Mouse (Mus musculus): ENCODE data around the gene Rora. TPM values are rescaled to one million over a fixed set of nuclear protein-coding genes. Genes with fewer than 3 reads are reported as not detected.

The Rora gene
- polyA plus RNA-seq, 1 experiment from 2014 or later = 12.5 TPM

DNA sequence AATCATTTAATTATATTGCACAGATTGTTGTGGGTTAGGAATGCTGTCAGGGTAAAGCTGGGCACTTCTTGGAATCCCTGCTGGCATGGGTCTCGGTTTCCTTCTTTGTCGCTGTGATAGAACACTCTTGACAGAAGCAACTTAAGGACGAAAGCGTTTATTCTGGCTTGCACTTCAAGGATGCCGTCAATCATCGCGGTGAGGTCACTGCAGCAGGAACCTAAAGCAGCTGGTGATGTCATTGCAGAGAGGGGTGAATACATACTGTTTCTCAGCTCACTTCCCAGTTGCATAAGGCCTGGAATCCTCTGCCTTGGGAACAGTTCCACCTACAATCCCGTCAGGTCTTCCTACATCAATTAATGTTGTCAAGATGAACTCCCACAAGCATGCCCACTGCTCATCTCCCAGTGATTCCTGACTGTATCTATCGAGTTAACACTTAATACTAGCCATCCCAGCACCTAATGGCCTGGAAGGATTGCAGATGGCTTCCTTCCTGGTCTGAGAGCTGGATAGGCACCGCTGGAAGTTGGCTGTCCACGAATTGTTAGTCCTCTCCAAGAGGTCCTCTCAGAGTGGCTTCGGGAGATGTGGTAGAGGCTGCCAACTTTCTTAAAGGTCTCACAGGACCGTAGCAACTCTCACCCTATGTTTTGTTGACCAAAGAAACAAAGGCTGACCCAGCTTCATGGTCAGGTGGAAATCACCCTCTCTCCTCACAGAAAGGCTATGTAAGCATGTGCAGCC is 334.8 kb downstream of the Rora start:
- H3K4me3 ChIP-seq = no peak overlapping the region
- ATAC-seq (ENCODE audit: insufficient number of reproducible peaks, insufficient read depth, low FRiP score, low TSS enrichment) = no peak
- peaks cover 17% of the 10 kb centered on the region; the same call in 1 of the 2 replicates for H3K4me1 ChIP-seq
- 83% methylated on average over 13 of the region's 13 CpGs for WGBS
- H3K27me3 ChIP-seq = no peaks in the 10 kb centered on the region
- H3K9me3 ChIP-seq = no peaks in the 10 kb centered on the region
- H3K27ac ChIP-seq = no peak overlapping the region
- H3K9ac ChIP-seq = no peak overlapping the region
- H3K4me2 ChIP-seq (replicated peaks) = no peak overlapping the region
- H3K36me3 ChIP-seq = no peaks in the 10 kb centered on the region

GRCm38 (mm10) chr9:68989885-68990449 is 336.4 kb downstream of the Rora start:
- H3K4me3 ChIP-seq = no peak overlapping the region
- no peak overlapping the region for H3K9ac ChIP-seq
- no peaks in the 10 kb centered on the region for H3K27me3 ChIP-seq
- no peak for ATAC-seq (ENCODE audit: insufficient number of reproducible peaks, insufficient read depth, low FRiP score, low TSS enrichment)
- H3K36me3 ChIP-seq = no peaks in the 10 kb centered on the region
- 66% methylated on average over 7 of the region's 7 CpGs for WGBS
- H3K4me2 ChIP-seq (replicated peaks) = no peak overlapping the region
- H3K27ac ChIP-seq = no peak overlapping the region
- peaks cover 12% of the 10 kb centered on the region; the same call in 1 of the 2 replicates for H3K4me1 ChIP-seq
- no peaks in the 10 kb centered on the region for H3K9me3 ChIP-seq

DNA sequence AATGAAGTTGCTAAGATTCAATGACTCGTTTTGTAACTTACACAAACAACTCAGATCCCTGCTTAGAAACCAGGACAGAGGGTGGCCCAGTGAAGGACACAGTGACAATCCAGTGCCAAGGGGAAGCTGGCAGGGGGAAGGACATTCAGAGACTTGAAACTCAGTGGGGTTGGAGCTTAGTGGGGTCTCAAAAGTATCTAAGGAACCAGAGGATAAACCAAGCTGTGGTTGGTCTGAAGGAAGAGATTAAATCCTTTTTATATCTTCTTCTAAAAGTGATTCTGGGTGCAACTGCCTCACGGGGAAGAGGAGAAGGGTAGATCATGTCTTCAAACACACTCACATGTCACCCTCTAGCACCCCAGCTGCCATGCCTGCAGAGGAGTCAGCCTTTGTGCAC is 340.3 kb downstream of the Rora start:
- Histone ChIP-seq H3K27me3 (no peaks in the 10 kb centered on the region), H3K36me3 (no peaks in the 10 kb centered on the region), H3K4me2 (replicated peaks) (no peak overlapping the region), H3K4me1 (no peaks in the 10 kb centered on the region; the same call in 1 of the 2 replicates), H3K4me3 (no peak overlapping the region), H3K9me3 (0 out of 2 replicates have a peak, but pooled peaks cover 3% of the 10 kb centered on the region), H3K9ac (no peak overlapping the region), H3K27ac (no peak overlapping the region)
- 68% methylated on average over 2 of the region's 2 CpGs for WGBS
- no peak for ATAC-seq (ENCODE audit: insufficient number of reproducible peaks, insufficient read depth, low FRiP score, low TSS enrichment)

GRCm38 (mm10) chr9:68998961-68999360 is 345.4 kb downstream of the Rora start:
- Histone ChIP-seq H3K4me2 (replicated peaks) (no peak overlapping the region), H3K9ac (no peak overlapping the region), H3K9me3 (0 out of 2 replicates have a peak, but pooled peaks cover 3% of the 10 kb centered on the region), H3K4me3 (no peak overlapping the region), H3K4me1 (peaks cover 5% of the 10 kb centered on the region), H3K27me3 (no peaks in the 10 kb centered on the region), H3K27ac (no peak overlapping the region), H3K36me3 (no peaks in the 10 kb centered on the region)
- 54% methylated on average over 9 of the region's 9 CpGs for WGBS
- no peak for ATAC-seq (ENCODE audit: insufficient number of reproducible peaks, insufficient read depth, low FRiP score, low TSS enrichment)

DNA sequence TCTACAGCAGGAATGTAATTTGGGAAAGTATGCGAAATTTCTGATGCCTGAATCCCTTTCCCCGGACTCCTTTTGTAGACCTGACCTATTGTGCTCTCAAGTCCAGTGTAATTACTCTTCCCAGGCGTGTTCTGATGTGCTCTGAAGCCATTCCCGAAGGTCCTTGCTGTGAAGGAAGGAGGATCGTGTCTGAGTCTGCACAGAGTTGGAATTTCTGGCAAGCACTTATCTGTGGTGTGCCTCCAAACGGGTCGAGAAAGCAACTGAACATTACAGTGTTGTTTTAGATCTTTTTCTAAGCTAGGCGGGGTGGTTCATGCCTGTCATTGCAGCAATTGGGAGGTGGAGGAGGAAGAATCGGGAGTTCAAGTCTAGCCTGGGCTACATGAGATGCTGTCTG is 350.9 kb downstream of the Rora start:
- 76% methylated on average over 9 of the region's 9 CpGs for WGBS
- no peak overlapping the region for H3K4me2 ChIP-seq (replicated peaks)
- H3K4me1 ChIP-seq = peaks cover 2% of the 10 kb centered on the region
- H3K9ac ChIP-seq = no peak overlapping the region
- H3K27ac ChIP-seq = no peak overlapping the region
- H3K9me3 ChIP-seq = no peaks in the 10 kb centered on the region
- no peak overlapping the region for H3K4me3 ChIP-seq
- H3K36me3 ChIP-seq = no peaks in the 10 kb centered on the region
- no peak for ATAC-seq (ENCODE audit: insufficient number of reproducible peaks, insufficient read depth, low FRiP score, low TSS enrichment)
- no peaks in the 10 kb centered on the region for H3K27me3 ChIP-seq

DNA sequence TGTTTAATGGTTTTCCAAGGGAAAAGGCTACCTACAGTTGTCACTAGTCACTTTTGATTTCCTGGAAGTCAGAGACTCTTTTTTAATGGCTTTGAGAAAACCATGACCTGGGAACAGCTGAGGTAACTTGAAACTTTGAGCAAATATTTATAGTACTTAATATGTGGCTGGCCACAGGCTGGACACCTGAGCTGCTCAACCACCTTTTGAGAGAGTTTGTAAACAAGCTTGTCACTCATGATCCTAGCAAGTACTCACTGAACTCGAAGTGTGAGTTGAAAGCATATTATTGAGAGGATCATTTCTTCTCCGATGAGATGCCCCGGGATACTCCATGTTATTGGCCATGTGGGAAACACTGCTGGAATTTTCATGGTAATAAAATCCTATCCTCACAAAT is 353.1 kb downstream of the Rora start:
- Histone ChIP-seq H3K9me3 (no peaks in the 10 kb centered on the region), H3K4me3 (no peak overlapping the region), H3K4me2 (replicated peaks) (no peak overlapping the region), H3K4me1 (no peaks in the 10 kb centered on the region), H3K27ac (no peak overlapping the region), H3K36me3 (no peaks in the 10 kb centered on the region), H3K27me3 (no peaks in the 10 kb centered on the region), H3K9ac (no peak overlapping the region)
- no peak for ATAC-seq (ENCODE audit: insufficient number of reproducible peaks, insufficient read depth, low FRiP score, low TSS enrichment)
- 46% methylated on average over 3 of the region's 3 CpGs for WGBS

- no peak overlapping the region for H3K9ac ChIP-seq
- no peak overlapping the region for H3K4me2 ChIP-seq (replicated peaks)
- H3K4me1 ChIP-seq = no peaks in the 10 kb centered on the region
- no peaks in the 10 kb centered on the region for H3K27me3 ChIP-seq
- ATAC-seq (ENCODE audit: insufficient number of reproducible peaks, insufficient read depth, low FRiP score, low TSS enrichment) = no peak
- 63% methylated on average over 2 of the region's 2 CpGs for WGBS
- no peaks in the 10 kb centered on the region for H3K36me3 ChIP-seq
- no peak overlapping the region for H3K27ac ChIP-seq
- H3K4me3 ChIP-seq = no peak overlapping the region
- H3K9me3 ChIP-seq = no peaks in the 10 kb centered on the region
Measured at GRCm38 (mm10) chr9:69008706-69009105, 355.1 kb downstream of the Rora start.

- H3K4me3 ChIP-seq = no peak overlapping the region
- ATAC-seq (ENCODE audit: insufficient number of reproducible peaks, insufficient read depth, low FRiP score, low TSS enrichment) = no peak
- no peaks in the 10 kb centered on the region for H3K9me3 ChIP-seq
- H3K9ac ChIP-seq = no peak overlapping the region
- no peak overlapping the region for H3K27ac ChIP-seq
- no peak overlapping the region for H3K4me2 ChIP-seq (replicated peaks)
- WGBS = 83% methylated on average over 5 of the region's 5 CpGs
- no peaks in the 10 kb centered on the region for H3K27me3 ChIP-seq
- H3K4me1 ChIP-seq = no peaks in the 10 kb centered on the region
- no peaks in the 10 kb centered on the region for H3K36me3 ChIP-seq
Measured at GRCm38 (mm10) chr9:69010886-69011285, 357.3 kb downstream of the Rora start.

DNA sequence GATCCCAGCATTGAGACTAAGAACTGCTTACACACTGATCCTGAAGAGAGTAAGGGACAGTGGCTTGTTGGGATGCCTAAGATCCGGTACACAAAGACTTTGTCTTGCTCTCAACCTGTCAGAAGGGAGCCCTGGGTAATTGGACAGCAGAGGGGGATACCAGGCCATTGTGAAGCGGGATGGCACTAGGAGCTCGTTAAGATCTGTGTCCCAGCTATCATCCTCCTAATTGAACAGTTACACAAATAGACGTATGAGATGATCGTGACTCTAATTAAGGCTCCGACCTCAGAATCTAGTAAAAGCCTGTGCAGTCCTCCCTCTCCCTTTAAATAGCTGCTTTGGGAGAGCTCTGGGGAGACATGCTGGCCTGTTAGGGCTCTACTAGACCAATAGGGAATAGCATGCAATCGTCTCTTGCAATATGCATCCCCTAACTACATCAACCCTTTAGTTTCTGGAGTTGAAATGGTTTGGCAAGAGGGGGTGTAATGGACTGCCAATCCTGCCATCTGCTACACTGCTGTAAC is 359.7 kb downstream of the Rora start:
- Histone ChIP-seq H3K4me2 (replicated peaks) (no peak overlapping the region), H3K27me3 (no peaks in the 10 kb centered on the region), H3K9ac (no peak overlapping the region), H3K4me3 (no peak overlapping the region), H3K36me3 (no peaks in the 10 kb centered on the region), H3K4me1 (no peaks in the 10 kb centered on the region), H3K9me3 (no peaks in the 10 kb centered on the region), H3K27ac (no peak overlapping the region)
- 79% methylated on average over 7 of the region's 7 CpGs for WGBS
- ATAC-seq (ENCODE audit: insufficient number of reproducible peaks, insufficient read depth, low FRiP score, low TSS enrichment) = no peak

GRCm38 (mm10) chr9:69014203-69014602 is 360.6 kb downstream of the Rora start:
- WGBS = 90% methylated on average over 2 of the region's 2 CpGs
- no peak overlapping the region for H3K27ac ChIP-seq
- H3K4me1 ChIP-seq = no peaks in the 10 kb centered on the region
- H3K4me3 ChIP-seq = no peak overlapping the region
- H3K36me3 ChIP-seq = no peaks in the 10 kb centered on the region
- H3K9me3 ChIP-seq = no peaks in the 10 kb centered on the region
- no peak overlapping the region for H3K4me2 ChIP-seq (replicated peaks)
- H3K27me3 ChIP-seq = no peaks in the 10 kb centered on the region
- no peak for ATAC-seq (ENCODE audit: insufficient number of reproducible peaks, insufficient read depth, low FRiP score, low TSS enrichment)
- no peak overlapping the region for H3K9ac ChIP-seq

GRCm38 (mm10) chr9:69020381-69020780 is 366.8 kb downstream of the Rora start:
- no peaks in the 10 kb centered on the region for H3K27me3 ChIP-seq
- no peak overlapping the region for H3K4me2 ChIP-seq (replicated peaks)
- H3K36me3 ChIP-seq = no peaks in the 10 kb centered on the region
- WGBS = 89% methylated on average over 4 of the region's 4 CpGs
- H3K9ac ChIP-seq = no peak overlapping the region
- H3K4me3 ChIP-seq = no peak overlapping the region
- no peaks in the 10 kb centered on the region for H3K4me1 ChIP-seq
- ATAC-seq (ENCODE audit: insufficient number of reproducible peaks, insufficient read depth, low FRiP score, low TSS enrichment) = no peak
- H3K27ac ChIP-seq = no peak overlapping the region
- no peaks in the 10 kb centered on the region for H3K9me3 ChIP-seq

- Histone ChIP-seq H3K4me1 (no peaks in the 10 kb centered on the region), H3K27ac (no peak overlapping the region), H3K4me2 (replicated peaks) (no peak overlapping the region), H3K9me3 (no peaks in the 10 kb centered on the region), H3K9ac (no peak overlapping the region), H3K27me3 (no peaks in the 10 kb centered on the region), H3K36me3 (no peaks in the 10 kb centered on the region), H3K4me3 (no peak overlapping the region)
- WGBS = 72% methylated on average over 1 of the region's 1 CpGs
- ATAC-seq (ENCODE audit: insufficient number of reproducible peaks, insufficient read depth, low FRiP score, low TSS enrichment) = no peak
Measured at GRCm38 (mm10) chr9:69021482-69021881, 367.9 kb downstream of the Rora start.
